Mouse (Mus musculus) bone marrow macrophage, adult 2 months (primary cell): Measurements from ENCODE around the gene Parva. TPM values are rescaled to one million over a fixed set of nuclear protein-coding genes. Genes with fewer than 3 reads are reported as not detected.

Source experiments
- H3K27ac ChIP-seq: 2 replicates; pipeline ENCODE4 v1.5.1; 2012; ENCODE audit warnings: low read depth, low read length; ENCODE audit not compliant: insufficient read depth
- H3K4me1 ChIP-seq: 2 replicates; pipeline ENCODE4 v1.6.1; 2012; ENCODE audit warnings: low read length; ENCODE audit not compliant: control insufficient read depth, insufficient read depth
- H3K4me3 ChIP-seq: 2 replicates; pipeline ENCODE4 v1.5.1; 2012; ENCODE audit warnings: mild to moderate bottlenecking, low read length, moderate library complexity; ENCODE audit not compliant: insufficient read depth
- CTCF ChIP-seq: IDR thresholded peaks from 2 replicates; pipeline ENCODE4 v1.5.1; 2012; ENCODE audit warnings: low read depth, mild to moderate bottlenecking, low read length, moderate library complexity
- POLR2A ChIP-seq: IDR thresholded peaks from 2 replicates; pipeline ENCODE4 v1.6.1; 2012; ENCODE audit warnings: mild to moderate bottlenecking, low read depth, low read length, borderline replicate concordance
- polyA plus RNA-seq: library from polyadenylated mRNA; stranded (reverse); fragments of >200 nt; gene quantifications from 2 replicates; pipeline ENCODE4 v1.2.4, GENCODE M21; 2012; ENCODE audit not compliant: missing spikeins, insufficient read depth, insufficient read length

The Parva gene
- polyA plus RNA-seq, 1 experiment: 0.71 TPM

DNA sequence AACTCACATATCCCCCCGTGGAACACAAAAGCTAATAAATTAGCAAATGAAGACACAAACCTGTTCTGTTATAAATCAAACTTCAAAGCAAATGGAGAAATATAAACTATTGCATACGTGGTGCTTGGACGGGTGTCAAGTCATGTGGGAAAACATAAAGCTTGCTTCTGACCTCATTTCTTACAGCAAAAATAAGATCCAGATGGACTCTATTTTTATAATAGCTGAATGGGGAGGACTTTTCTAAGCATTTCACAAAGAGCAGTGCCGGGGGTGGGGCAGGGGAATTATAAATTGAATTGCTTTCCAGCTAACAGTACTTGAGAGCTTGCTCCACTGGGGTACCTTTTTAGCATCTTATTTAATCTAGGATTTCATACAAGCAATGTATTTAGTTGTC, 200.2 kb downstream of the Parva start:
- Histone ChIP-seq H3K27ac (no peak overlapping the region), H3K4me3 (no peak overlapping the region), H3K4me1 (no peaks in the 10 kb centered on the region)
- TF ChIP-seq POLR2A (no peak), CTCF (no peak)

DNA sequence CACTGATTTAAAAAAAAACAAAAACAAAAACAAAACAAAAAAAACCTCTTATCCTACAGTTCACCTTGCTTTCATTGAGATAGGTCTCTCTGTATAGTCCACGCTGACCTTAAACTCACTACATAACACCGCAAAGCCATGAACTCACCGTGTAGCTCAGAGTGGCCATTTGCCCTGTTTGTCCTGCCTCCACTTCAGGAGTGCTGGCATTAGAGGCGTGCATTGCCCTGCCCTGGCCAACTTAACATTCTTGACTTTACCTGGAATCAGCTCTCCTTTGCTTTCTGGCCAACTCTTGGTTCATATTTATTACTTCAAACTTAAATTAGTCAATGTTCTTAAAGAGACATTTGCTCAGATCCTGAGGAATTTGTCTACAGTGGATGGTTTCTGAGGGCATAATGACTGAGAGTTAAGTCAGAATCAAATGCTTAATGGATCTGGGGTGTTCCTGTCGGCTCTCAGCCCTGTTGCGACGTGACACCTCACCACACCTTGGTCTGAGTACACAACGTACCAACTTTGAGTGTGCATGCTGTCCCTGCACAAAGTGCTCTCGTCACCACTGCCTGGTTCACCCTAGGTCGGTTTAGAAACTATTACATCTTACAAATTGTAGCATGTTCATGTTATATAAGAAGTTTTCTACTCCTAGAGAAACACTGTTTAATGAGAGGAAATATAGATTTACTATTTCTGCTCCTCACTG, 207.4 kb downstream of the Parva start:
- Histone ChIP-seq H3K4me3 (no peak overlapping the region), H3K27ac (no peak overlapping the region), H3K4me1 (no peaks in the 10 kb centered on the region)
- TF ChIP-seq POLR2A (no peak), CTCF (no peak)

- Histone ChIP-seq H3K4me1 (no peaks in the 10 kb centered on the region), H3K4me3 (no peak overlapping the region), H3K27ac (no peak overlapping the region)
- TF ChIP-seq CTCF (no peak), POLR2A (no peak)
Observed at GRCm38 (mm10) chr7:112635936-112636335, 208.6 kb downstream of the Parva start.

Other genes starting within 250 kb of the Parva start
- gene Mical2, start 201.6 kb upstream of the Parva start, polyA plus RNA-seq: 8.5 and 12.5 TPM in 2 replicates